ENCODE assay signal across 9 mouse cellular contexts in genomic region chr2:4299593-4299992, GRCm38 (mm10).
DNase-seq lines count a peak whose midpoint lies in the region; ATAC-seq and TF ChIP-seq lines count a peak whose summit lies in the region.
"Had no signal": no experiment of that assay in that cellular context is flagged by ENCODE, and none has a peak within 500 bp of the region (broad histone marks: within the 10 kb centered on the region; RNA-seq: fewer than 3 reads in every experiment).

No protein-coding gene starts in this region.

- H3K9me3 ChIP-seq in heart, embryonic 11.5 days (replicated peaks; ENCODE audit: control insufficient read depth, low read length): no peaks in the 10 kb centered on the region
- H3K9me3 ChIP-seq in midbrain, embryonic 10.5 days (replicated peaks): no peaks in the 10 kb centered on the region
- no peaks in the 10 kb centered on the region for H3K9me3 ChIP-seq in midbrain, postnatal 0 days (ENCODE audit: low read length)
- H3K9me3 ChIP-seq in limb, embryonic 13.5 days: no peaks in the 10 kb centered on the region

- no peak for TF ChIP-seq CTCF in midbrain, postnatal 0 days (IDR thresholded peaks at IDR 0.05)

- H3K4me3 ChIP-seq in heart, embryonic 11.5 days (ENCODE audit: low read depth, low read length): no peak overlapping the region; the same call in 1 of the 2 replicates
- no peak overlapping the region for H3K4me3 ChIP-seq in midbrain, embryonic 10.5 days
- no peak overlapping the region for H3K4me3 ChIP-seq in midbrain, postnatal 0 days (ENCODE audit: low read depth, low read length)
- peak overlapping the region; percentile 56 for H3K4me3 ChIP-seq in limb, embryonic 13.5 days
- H3K4me3 ChIP-seq: erythroblast, embryonic 14.5 days had no signal

- H3K27me3 ChIP-seq in heart, embryonic 11.5 days (ENCODE audit: control insufficient read depth, insufficient read depth, low read length): no peaks in the 10 kb centered on the region
- no peaks in the 10 kb centered on the region; the same call in 1 of the 2 replicates for H3K27me3 ChIP-seq in midbrain, embryonic 10.5 days (ENCODE audit: low read depth, poor library complexity, severe bottlenecking)
- no peaks in the 10 kb centered on the region for H3K27me3 ChIP-seq in midbrain, postnatal 0 days (ENCODE audit: insufficient read depth, low read length)
- H3K27me3 ChIP-seq in limb, embryonic 13.5 days: no peaks in the 10 kb centered on the region

- peak overlapping the region; percentile 89 for H3K27ac ChIP-seq in heart, embryonic 11.5 days (ENCODE audit: low read depth, low read length)
- H3K27ac ChIP-seq in midbrain, embryonic 10.5 days (replicated peaks): peak overlapping the region; percentile 82
- no peak overlapping the region for H3K27ac ChIP-seq in midbrain, postnatal 0 days (ENCODE audit: low read depth, low read length)
- H3K27ac ChIP-seq in limb, embryonic 13.5 days: peak overlapping the region; percentile 96

- DNase-seq in heart, postnatal 4 days: no peak
- no peak for DNase-seq in midbrain, embryonic 10.5 days (ENCODE audit: low spot score)
- no peak for DNase-seq in midbrain, postnatal 0 days (ENCODE audit: low spot score)
- no peak for DNase-seq in adrenal gland, adult 2 months
- DNase-seq in testis, postnatal 10 days (ENCODE audit: low spot score): no peak
- no peak for DNase-seq in right cerebral cortex, adult 2 months (ENCODE audit: low spot score in 2 of 2)

- 0 out of 2 replicates have a peak overlapping the region, but pooled peaks have one; percentile 40 for H3K9ac ChIP-seq in heart, embryonic 11.5 days (ENCODE audit: low read depth, low read length)
- H3K9ac ChIP-seq in midbrain, postnatal 0 days (replicated peaks; ENCODE audit: low read length, poor library complexity, severe bottlenecking): no peak overlapping the region
- H3K9ac ChIP-seq in limb, embryonic 13.5 days: peak overlapping the region; percentile 19

- WGBS in heart, embryonic 11.5 days (ENCODE audit: insufficient replicate concordance): 61% methylated on average over 12 of the region's 12 CpGs
- 73% methylated on average over 12 of the region's 12 CpGs for WGBS in midbrain, embryonic 10.5 days
- WGBS in midbrain, postnatal 0 days: 65% methylated on average over 12 of the region's 12 CpGs
- 25% methylated on average over 12 of the region's 12 CpGs for WGBS in limb, embryonic 13.5 days

- H3K4me2 ChIP-seq in heart, embryonic 11.5 days: peak overlapping the region; percentile 65
- H3K4me2 ChIP-seq in midbrain, postnatal 0 days (ENCODE audit: low read depth, low read length, poor library complexity, severe bottlenecking): no peak overlapping the region
- H3K4me2 ChIP-seq in limb, embryonic 13.5 days (replicated peaks): peak overlapping the region; percentile 73

- peaks cover 24% of the 10 kb centered on the region for H3K4me1 ChIP-seq in heart, embryonic 11.5 days (ENCODE audit: control insufficient read depth, insufficient read depth, low read length)
- peaks cover 48% of the 10 kb centered on the region for H3K4me1 ChIP-seq in midbrain, embryonic 10.5 days
- H3K4me1 ChIP-seq in midbrain, postnatal 0 days (ENCODE audit: insufficient read depth, low read length): peaks cover 8% of the 10 kb centered on the region; the same call in 1 of the 2 replicates
- peaks cover 73% of the 10 kb centered on the region for H3K4me1 ChIP-seq in limb, embryonic 13.5 days

- H3K36me3 ChIP-seq in heart, embryonic 11.5 days (ENCODE audit: control insufficient read depth, insufficient read depth, low read length): no peaks in the 10 kb centered on the region
- no peaks in the 10 kb centered on the region for H3K36me3 ChIP-seq in midbrain, embryonic 10.5 days
- H3K36me3 ChIP-seq in midbrain, postnatal 0 days (ENCODE audit: insufficient read depth, low read length): no peaks in the 10 kb centered on the region
- H3K36me3 ChIP-seq in limb, embryonic 13.5 days: no peaks in the 10 kb centered on the region

- ATAC-seq in heart, embryonic 11.5 days (replicated peaks; ENCODE audit: insufficient number of reproducible peaks, low FRiP score, low TSS enrichment): no peak
- no peak for ATAC-seq in midbrain, postnatal 0 days (ENCODE audit: low FRiP score)
- ATAC-seq in limb, embryonic 13.5 days (ENCODE audit: low FRiP score, low read depth): no peak
